Mouse (Mus musculus) adrenal gland, postnatal 10 days (tissue): ENCODE results near the gene Ehmt2. TPM values are rescaled to one million over a fixed set of nuclear protein-coding genes. Genes with fewer than 3 reads are reported as not detected.
A peak's percentile ranks its signal among the peaks of the same experiment; 100 is the strongest.
"Not testable (repeated sequence)": the region's sequence is repeated elsewhere in the genome, so short reads cannot be mapped to it uniquely, and the experiment has no call there.

Experiments used
- DNase-seq: peaks from one replicate; pipeline ENCODE4 v3.0.0; 2021; ENCODE audit warnings: mixed read lengths
- total RNA-seq, 2 experiments: library from RNA; stranded (reverse); gene quantifications; 2 replicates each; pipeline ENCODE4 v1.2.3; 2021

The Ehmt2 gene
- total RNA-seq, 2 experiments from 2014 or later = 113 to 137 TPM

- DNase-seq = no peak
Measured at GRCm38 (mm10) chr17:34891377-34891776, 6.9 kb upstream of the Ehmt2 start.

DNA sequence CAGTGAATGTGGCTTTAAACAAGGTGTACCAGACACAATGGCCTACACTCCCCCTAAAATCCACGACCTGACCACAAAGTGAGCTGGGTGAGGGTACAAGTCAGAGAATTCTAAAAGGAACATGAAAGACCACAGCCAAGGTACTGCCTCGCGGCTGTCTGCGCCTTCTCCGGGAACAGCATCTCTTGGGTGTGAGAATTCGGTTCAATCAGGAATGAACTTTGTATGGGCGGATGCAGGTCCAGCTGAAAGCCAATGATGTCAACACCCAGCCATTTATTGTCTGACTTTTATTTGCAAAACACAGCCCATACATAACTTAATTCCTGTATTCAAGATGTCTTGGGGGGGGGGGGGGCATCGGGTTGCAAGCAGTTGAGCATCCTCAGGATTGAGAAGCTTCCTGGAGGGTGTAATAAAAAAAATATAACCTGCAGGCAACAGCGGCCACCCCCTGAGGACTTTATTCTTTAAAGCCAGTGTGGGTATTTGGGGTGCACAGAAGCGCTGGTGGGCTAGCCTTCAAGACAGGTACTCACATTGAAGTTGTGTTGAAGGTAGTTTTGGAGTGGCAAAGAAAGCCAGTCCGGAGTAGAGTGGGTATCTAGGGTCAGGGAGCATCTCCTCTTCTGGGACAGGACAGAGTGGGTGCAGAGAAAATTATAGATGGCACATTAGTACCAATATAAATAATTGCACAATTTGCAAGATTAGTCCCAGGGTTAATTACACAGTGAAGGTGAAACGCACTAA, 5.0 kb upstream of the Ehmt2 start:
- no peak for DNase-seq

- peak; percentile 97 for DNase-seq
Measured at GRCm38 (mm10) chr17:34894074-34894597, 4.1 kb upstream of the Ehmt2 start.

DNA sequence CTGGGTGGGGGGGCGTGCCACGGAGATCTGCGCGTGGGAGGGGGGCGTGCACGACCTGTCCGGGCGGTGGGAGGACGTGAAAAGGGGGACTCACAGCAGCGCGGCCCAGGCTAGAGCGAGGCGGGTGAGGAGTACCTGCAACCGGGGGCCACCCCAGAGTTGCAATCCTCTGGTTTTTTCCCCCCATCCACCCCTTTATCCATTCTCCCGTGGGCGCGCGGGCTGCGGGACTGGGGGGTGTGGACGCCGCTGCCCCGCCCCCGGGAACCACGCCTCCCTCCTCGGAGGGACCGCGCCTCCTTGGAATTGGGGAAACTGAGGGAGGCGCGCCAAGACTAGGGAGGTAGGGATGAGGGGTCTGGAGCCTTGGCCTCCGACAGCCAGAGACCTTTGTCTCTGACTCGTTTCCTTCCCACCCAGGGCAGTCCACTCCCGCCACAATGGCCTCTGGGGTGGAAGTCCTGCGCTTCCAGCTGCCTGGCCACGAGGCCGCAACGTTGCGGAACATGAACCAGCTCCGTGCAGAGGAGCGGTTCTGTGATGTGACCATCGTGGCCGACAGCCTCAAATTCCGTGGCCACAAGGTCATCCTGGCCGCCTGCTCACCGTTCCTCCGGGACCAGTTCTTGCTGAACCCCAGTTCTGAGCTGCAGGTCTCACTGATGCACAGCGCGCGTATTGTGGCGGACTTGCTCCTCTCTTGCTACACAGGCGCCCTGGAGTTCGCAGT, 3.3 kb upstream of the Ehmt2 start:
- DNase-seq = peak; percentile 77

DNA sequence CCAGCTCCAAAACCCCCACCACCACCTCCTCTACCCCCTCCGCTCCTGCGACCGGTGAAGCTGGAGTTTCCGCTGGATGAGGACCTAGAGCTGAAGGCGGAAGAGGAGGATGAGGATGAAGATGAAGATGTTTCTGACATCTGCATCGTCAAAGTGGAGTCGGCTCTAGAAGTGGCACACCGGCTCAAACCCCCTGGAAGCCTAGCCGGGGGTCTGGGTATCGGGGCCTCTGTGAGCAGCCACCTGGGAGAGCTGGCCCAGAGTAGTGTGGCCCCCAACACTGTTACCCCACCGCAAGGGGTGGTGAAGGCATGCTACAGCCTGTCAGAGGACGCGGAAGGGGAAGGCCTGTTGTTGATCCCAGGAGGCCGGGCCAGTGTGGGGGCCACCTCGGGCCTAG, 2.5 kb upstream of the Ehmt2 start:
- no peak for DNase-seq

GRCm38 (mm10) chr17:34896366-34896765, 1.9 kb upstream of the Ehmt2 start:
- no peak for DNase-seq

GRCm38 (mm10) chr17:34897373-34898159, 703 bp upstream of the Ehmt2 start:
- DNase-seq = peak; percentile 36

DNA sequence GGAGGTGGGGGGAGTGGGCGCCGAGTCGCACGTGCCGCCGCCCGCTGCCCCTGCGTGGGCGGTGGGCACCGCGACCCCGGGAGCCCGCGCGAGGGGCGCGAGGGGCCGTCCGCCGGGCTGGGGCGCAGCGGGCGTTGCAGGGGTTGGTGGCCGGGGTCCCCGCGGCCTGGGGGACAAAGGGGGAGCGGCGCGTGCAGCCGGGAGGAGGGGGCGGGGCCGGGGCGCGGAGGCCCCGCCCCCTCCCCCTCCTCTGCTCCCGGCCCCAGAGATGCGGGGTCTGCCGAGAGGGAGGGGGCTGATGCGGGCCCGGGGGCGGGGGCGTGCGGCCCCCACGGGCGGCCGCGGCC, 410 bp downstream of the Ehmt2 start:
- peak; percentile 63 for DNase-seq

DNA sequence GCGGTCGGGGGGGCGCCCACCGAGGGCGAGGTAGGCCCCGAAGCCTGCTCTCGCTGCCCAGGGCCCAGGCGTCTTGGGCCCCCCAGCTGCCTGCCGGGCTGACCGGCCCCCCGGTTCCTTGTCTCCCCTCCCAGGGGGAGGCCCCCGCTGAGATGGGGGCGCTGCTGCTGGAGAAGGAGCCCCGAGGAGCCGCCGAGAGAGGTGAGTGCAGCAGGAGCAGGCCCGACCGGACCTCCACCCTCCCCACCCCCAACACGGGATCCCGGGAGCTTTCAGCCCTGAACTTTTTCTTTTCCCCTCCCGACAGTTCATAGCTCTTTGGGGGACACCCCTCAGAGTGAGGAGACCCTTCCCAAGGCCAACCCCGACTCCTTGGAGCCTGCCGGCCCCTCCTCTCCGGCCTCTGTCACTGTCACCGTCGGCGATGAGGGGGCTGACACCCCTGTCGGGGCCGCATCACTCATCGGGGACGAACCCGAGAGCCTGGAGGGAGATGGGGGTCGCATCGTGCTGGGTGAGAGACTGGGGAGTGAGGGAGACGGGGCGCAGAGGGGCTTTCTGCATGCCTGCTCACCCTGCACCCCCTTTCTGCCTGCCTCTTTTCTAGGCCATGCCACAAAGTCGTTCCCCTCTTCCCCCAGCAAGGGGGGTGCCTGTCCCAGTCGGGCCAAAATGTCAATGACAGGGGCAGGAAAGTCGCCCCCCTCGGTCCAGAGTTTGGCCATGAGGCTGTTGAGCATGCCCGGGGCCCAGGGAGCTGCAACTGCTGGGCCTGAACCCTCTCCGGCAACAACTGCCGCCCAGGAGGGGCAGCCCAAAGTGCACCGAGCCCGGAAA, 1.0 kb downstream of the Ehmt2 start:
- DNase-seq = peak; percentile 72

- no peak for DNase-seq
Measured at GRCm38 (mm10) chr17:34899890-34900243, 1.6 kb downstream of the Ehmt2 start.

DNA sequence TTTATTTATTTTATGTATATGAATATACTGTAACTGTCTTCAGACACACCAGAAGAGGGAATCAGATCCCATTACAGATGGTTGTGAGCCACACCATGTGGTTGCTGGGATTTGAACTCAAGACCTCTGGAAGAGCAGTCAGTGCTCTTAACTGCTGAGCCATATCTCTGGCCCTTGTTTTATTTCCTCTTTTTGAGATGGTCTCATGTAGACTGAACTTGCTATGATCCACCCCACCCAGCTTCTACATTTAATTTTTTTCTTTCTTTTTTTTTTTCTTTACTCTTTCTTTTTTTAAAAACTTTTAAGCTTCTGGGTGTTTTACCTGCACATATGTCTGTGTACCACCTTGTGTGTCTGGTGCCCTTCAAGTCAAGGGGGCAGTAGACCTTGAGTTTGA, 2.6 kb downstream of the Ehmt2 start:
- DNase-seq = not testable (repeated sequence)

- DNase-seq = not testable (repeated sequence)
Measured at GRCm38 (mm10) chr17:34901948-34902347, 3.7 kb downstream of the Ehmt2 start.

DNA sequence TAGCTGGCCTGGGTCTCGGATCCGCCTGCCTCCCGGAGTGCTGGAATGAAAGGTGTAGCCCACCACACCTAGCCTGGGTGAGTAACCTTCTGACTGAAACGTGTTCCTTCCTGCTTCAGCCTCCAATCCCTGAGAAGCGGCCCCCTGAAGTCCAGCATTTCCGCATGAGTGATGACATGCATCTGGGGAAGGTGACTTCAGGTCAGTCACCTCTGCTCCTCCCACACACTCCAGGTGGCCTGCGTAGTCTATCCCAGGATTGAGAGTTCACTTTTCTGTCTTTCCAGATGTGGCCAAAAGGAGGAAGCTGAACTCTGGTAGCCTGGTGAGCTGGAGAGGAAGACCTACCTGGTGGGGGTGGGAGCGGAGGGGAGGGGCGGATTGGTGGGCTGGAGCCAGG, 4.6 kb downstream of the Ehmt2 start:
- DNase-seq = no peak

- DNase-seq = no peak
Measured at GRCm38 (mm10) chr17:34910982-34911381, 12.7 kb downstream of the Ehmt2 start.

- DNase-seq = peak; percentile 88
Measured at GRCm38 (mm10) chr17:34911945-34912351, 13.7 kb downstream of the Ehmt2 start.

DNA sequence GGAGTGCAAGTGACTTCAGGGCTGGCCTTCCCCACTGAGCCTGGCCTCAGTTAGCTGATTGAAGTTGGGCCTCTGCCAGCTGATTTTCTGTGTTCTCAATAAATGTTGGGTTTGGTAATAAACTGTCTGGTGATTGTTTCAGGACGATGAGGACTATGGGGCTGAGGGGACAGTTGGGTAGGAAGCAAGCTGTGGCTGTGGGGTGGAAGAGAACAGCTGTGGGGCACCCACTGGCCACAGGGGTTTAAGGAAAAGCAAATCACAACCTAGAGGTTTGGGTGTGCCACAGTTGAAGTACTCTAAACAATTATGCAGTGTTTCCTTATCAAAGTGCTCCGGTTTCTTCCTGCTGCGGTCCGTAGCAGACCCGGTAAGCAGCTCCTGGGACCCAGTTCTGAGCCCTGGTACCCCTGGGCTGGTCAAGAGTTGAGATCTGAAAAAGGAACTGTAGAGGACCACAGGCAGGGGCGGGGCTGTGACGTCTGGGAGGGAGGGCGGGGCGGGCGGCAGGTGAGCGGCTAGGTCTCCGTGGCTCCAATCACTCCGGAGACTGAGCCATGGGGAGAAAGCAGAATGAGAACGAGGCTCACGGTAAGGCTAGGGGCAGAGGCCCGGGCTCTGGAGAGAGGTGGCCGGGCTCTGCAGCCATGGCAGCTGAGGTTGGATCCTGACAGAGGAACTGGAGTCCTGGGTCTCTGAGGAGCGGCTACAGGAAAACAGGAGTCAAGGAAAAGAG, 15.8 kb downstream of the Ehmt2 start, which contains the start of gene Slc44a4:
TSS of gene Slc44a4 (plus strand) at position 537 of the 736 bp plus-strand sequence.
- DNase-seq = no peak

- DNase-seq = peak; percentile 46
Measured at GRCm38 (mm10) chr17:34915410-34915831, 17.2 kb downstream of the Ehmt2 start.

DNA sequence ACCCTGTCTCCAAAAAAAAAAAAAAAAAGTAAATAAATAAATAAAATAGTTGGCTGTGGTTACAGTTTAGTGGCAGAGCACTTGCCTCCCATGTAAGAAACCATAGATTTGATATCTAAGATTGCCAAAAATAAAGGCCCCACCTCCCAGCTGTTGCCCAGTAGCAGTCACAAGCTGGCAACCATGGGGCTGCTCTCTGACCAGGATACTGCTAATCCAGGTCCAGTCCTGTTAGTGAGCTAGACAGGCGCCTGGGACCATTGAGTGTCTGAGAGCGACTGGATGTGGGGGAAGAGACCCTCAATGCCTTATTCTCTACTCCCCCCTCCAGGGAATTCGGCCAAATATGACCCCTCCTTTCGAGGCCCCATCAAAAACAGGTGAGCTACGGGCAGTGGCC, 18.0 kb downstream of the Ehmt2 start:
- no peak for DNase-seq

DNA sequence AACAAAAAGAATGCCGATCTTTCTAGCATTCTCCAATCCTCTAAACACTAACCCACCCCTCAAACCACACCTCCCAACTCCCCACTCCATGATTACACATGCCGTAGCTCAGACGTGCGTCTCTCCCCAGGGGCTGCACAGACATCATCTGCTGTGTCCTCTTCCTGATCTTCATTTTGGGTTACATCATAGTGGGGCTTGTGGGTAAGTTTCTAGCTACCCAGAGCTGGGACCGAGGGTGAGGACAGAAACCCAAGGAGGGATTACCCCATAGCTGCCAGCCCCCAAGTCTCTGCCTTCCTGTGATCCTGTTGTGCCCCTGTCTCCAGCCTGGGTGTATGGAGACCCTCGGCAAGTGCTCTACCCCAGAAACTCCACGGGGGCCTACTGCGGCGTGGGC, 18.9 kb downstream of the Ehmt2 start:
- DNase-seq = no peak

DNA sequence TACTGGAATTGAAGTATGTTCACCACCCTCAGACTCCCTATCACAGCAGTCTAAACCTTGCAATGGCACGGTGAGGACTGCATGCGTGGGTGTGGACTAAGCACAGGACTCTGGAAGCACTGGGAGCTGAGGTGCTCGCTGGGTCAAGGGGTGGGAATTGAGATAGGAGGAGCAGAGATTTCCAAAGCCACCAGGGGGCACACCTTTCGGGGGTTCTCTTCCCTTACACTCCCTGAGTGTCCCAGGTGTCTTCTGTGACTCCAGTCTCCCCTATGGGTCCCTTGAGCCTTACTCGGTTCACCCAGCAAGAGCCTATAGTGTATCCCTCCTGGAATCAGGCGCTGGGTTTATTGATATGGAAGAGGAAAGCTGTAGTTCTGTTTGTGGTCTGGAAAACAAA, 24.7 kb downstream of the Ehmt2 start:
- no peak for DNase-seq

DNA sequence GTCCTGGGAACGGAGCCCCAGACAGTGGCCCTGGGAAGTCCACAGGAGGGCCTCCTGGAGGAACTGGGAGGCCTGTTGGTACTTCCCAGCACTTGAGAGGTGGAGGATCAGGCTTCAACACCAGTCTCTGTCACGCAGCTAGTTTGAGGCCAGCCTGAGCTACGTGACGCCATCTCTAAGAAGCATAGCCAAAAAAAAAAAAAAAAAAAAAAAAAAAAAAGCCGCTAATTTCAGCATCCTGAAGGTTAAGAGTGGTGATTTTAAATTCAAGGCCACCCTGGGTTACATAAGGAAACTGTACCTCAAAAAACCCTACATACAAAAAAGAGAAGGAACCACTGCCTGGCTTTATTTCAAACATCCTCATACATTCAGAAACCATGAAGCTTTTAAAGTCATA, 26.0 kb downstream of the Ehmt2 start:
- DNase-seq = no peak
